Mouse (Mus musculus): ENCODE measurements at regions not wholly inside any gene's neighbourhood (a gene's known extent, or its start where the extent isn't known, plus 50 kb on each side); places are given as distances from the start of the nearest gene placed in this dataset.

- peaks cover 55% of the 10 kb centered on the region for H3K27me3 ChIP-seq
- no peaks in the 10 kb centered on the region for H3K36me3 ChIP-seq
- H3K9ac ChIP-seq: no peak overlapping the region
- H3K27ac ChIP-seq: no peak overlapping the region
- peak; percentile 27 for ATAC-seq (ENCODE audit: low FRiP score)
- H3K4me2 ChIP-seq (replicated peaks): no peak overlapping the region
- WGBS: 29% methylated on average over 11 of the region's 11 CpGs
- H3K9me3 ChIP-seq (replicated peaks): no peaks in the 10 kb centered on the region
- peaks cover 34% of the 10 kb centered on the region for H3K4me1 ChIP-seq
- no peak overlapping the region for H3K4me3 ChIP-seq
Observed at GRCm38 (mm10) chr5:106557733-106558132, 51.2 kb upstream of the Gm17304 start.

GRCm38 (mm10) chr5:106539286-106539685 is 69.6 kb upstream of the Gm17304 start:
- Histone ChIP-seq H3K4me1 (no peaks in the 10 kb centered on the region), H3K27ac (no peak overlapping the region), H3K4me2 (replicated peaks) (no peak overlapping the region), H3K9me3 (replicated peaks) (no peaks in the 10 kb centered on the region), H3K36me3 (no peaks in the 10 kb centered on the region), H3K9ac (no peak overlapping the region), H3K4me3 (no peak overlapping the region), H3K27me3 (0 out of 2 replicates have a peak, but pooled peaks cover 4% of the 10 kb centered on the region)
- 92% methylated on average over 6 of the region's 6 CpGs for WGBS
- ATAC-seq (ENCODE audit: low FRiP score): no peak

DNA sequence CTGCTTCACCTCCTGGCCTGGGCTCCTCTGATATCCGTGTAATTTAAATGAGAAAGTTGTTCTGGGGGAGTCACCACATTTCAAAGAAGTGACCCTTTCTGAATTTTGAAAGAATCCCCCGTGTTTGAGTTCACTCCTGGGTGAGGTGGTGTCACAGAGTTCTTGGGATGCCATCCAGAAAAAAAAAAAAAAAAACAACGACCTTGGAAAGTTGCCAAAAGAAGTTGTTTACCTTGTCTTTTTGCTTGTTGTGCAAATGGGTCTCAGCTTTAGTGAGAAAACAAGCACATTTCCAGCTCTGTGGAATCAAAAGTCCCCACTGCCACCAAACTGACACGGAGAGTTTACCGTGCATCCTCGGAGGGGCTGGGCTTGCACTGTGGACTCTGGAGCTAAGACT is 71.7 kb upstream of the Gm17304 start:
- no peak overlapping the region for H3K4me3 ChIP-seq
- H3K27me3 ChIP-seq: 0 out of 2 replicates have a peak, but pooled peaks cover 4% of the 10 kb centered on the region
- WGBS: 27% methylated on average over 6 of the region's 6 CpGs
- no peaks in the 10 kb centered on the region for H3K4me1 ChIP-seq
- H3K27ac ChIP-seq: no peak overlapping the region
- H3K36me3 ChIP-seq: no peaks in the 10 kb centered on the region
- H3K4me2 ChIP-seq (replicated peaks): no peak overlapping the region
- no peak overlapping the region for H3K9ac ChIP-seq
- no peaks in the 10 kb centered on the region for H3K9me3 ChIP-seq (replicated peaks)
- ATAC-seq (ENCODE audit: low FRiP score): no peak

DNA sequence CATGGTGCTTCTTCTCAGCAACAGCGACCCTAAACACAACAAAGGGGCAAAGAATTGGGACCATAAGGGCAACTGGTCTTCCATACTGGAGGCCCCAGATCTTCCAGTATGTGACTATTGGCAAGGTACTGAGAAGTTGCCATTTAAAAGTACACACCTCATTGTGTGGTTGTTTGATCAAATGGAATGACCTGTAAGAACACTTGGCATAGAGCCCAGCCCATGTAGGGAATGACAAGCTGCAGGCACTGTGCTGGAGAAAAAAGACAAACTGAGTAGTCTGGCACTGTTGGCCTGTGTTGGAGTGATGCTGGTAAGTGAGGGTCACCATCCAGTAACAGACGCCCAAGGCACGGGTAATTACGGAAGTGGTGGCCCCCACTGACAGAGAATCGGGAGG is 72.8 kb upstream of the Gm17304 start:
- H3K9ac ChIP-seq: no peak overlapping the region
- 94% methylated on average over 5 of the region's 5 CpGs for WGBS

GRCm38 (mm10) chr5:106528811-106529210 is 70.8 kb upstream of the Barhl2 start:
- Histone ChIP-seq H3K27me3 (0 out of 2 replicates have a peak, but pooled peaks cover 4% of the 10 kb centered on the region), H3K9ac (no peak overlapping the region), H3K36me3 (no peaks in the 10 kb centered on the region), H3K4me3 (no peak overlapping the region), H3K4me1 (no peaks in the 10 kb centered on the region), H3K9me3 (replicated peaks) (no peaks in the 10 kb centered on the region), H3K27ac (no peak overlapping the region), H3K4me2 (replicated peaks) (no peak overlapping the region)
- WGBS: 85% methylated on average over 8 of the region's 8 CpGs
- ATAC-seq (ENCODE audit: low FRiP score): no peak

More for the DNA sequence above, 72.8 kb upstream of the Gm17304 start:
- H3K27ac ChIP-seq: no peak overlapping the region
- ATAC-seq (ENCODE audit: low FRiP score): no peak
- H3K36me3 ChIP-seq: no peaks in the 10 kb centered on the region
- no peaks in the 10 kb centered on the region for H3K9me3 ChIP-seq (replicated peaks)
- no peak overlapping the region for H3K4me2 ChIP-seq (replicated peaks)
- 0 out of 2 replicates have a peak, but pooled peaks cover 4% of the 10 kb centered on the region for H3K27me3 ChIP-seq
- no peaks in the 10 kb centered on the region for H3K4me1 ChIP-seq
- H3K4me3 ChIP-seq: no peak overlapping the region

DNA sequence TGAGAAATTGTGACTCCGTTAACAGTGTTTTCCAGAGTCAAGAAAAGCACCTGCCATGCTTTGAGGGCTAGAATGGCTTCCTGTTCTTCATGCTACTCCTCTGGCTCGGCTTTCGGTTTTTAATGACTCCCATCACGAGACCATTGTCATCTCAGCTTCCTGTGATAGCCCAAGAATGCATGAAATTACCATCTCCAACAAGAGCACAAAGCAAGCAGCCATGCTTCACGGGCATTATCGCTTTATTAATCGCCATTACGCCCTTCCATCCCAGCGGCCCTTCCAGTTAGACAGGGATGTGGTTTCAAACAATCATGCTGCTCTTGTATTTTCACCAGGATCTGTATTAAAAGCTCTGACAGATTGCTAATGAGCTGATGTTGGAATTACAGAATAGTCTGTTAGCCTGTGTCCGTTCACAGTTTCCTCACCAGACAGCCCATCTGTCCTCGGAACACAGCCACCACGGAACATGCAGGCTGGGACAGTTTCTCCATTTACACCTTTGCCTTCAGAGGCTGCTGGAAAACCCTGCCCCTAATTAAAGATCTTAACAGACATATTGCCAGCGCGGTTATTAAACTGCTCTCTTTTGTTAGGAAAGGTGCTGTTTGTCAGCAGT is 69.5 kb upstream of the Barhl2 start:
- 0 out of 2 replicates have a peak, but pooled peaks cover 4% of the 10 kb centered on the region for H3K27me3 ChIP-seq
- WGBS: 46% methylated on average over 14 of the region's 14 CpGs
- H3K4me2 ChIP-seq (replicated peaks): no peak overlapping the region
- no peak overlapping the region for H3K4me3 ChIP-seq
- H3K27ac ChIP-seq: no peak overlapping the region
- ATAC-seq (ENCODE audit: low FRiP score): no peak
- H3K9ac ChIP-seq: no peak overlapping the region
- no peaks in the 10 kb centered on the region for H3K36me3 ChIP-seq
- no peaks in the 10 kb centered on the region for H3K4me1 ChIP-seq
- no peaks in the 10 kb centered on the region for H3K9me3 ChIP-seq (replicated peaks)

GRCm38 (mm10) chr5:106512423-106513089 is 54.6 kb upstream of the Barhl2 start:
- Histone ChIP-seq H3K27me3 (no peaks in the 10 kb centered on the region), H3K4me3 (no peak overlapping the region), H3K36me3 (no peaks in the 10 kb centered on the region), H3K27ac (no peak overlapping the region), H3K9ac (no peak overlapping the region), H3K4me2 (replicated peaks) (no peak overlapping the region), H3K4me1 (no peaks in the 10 kb centered on the region), H3K9me3 (replicated peaks) (no peaks in the 10 kb centered on the region)
- no peak for ATAC-seq (ENCODE audit: low FRiP score)
- WGBS: 77% methylated on average over 7 of the region's 7 CpGs

DNA sequence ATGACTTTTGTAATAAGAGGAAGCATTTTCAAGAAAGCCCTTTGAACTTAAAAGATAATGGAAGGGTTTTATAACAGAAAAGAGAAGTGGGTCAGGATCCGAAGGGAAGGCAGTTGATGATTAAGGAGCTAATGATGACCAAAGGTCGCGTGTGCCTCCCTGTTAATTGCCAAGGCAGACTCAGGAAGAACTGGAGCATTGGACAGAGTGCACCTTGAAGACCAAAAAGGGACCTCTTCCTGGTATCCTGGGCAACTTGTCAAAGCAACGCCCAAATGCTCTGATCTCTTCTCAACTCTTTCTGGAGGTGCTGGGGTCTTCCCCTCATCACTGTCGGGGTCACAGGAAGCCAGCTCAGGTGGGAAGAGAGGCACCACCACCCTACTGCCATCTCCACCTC is 49.9 kb upstream of the Barhl2 start:
- no peak for ATAC-seq (ENCODE audit: low FRiP score)
- H3K4me1 ChIP-seq: peaks cover 5% of the 10 kb centered on the region
- H3K4me2 ChIP-seq (replicated peaks): no peak overlapping the region
- no peaks in the 10 kb centered on the region for H3K36me3 ChIP-seq
- H3K9ac ChIP-seq: no peak overlapping the region
- H3K27ac ChIP-seq: no peak overlapping the region
- WGBS: 81% methylated on average over 5 of the region's 5 CpGs
- no peaks in the 10 kb centered on the region for H3K9me3 ChIP-seq (replicated peaks)
- no peaks in the 10 kb centered on the region for H3K27me3 ChIP-seq
- H3K4me3 ChIP-seq: no peak overlapping the region

All from hindbrain, embryonic 12.5 days (tissue).